Mouse (Mus musculus): Measurements from ENCODE around the gene Noct.

- TF ChIP-seq CTCF (IDR thresholded peaks at IDR 0.05; ENCODE audit: control insufficient read depth, insufficient read depth, insufficient read length) (no peak), USF1 (IDR thresholded peaks at IDR 0.05; ENCODE audit: low read depth) (no peak), CEBPB (IDR thresholded peaks at IDR 0.05; ENCODE audit: low read depth) (no peak), MAX (IDR thresholded peaks at IDR 0.05) (no peak), FOSL1 (IDR thresholded peaks at IDR 0.05; ENCODE audit: insufficient read depth, low read length, poor library complexity, severe bottlenecking) (no peak), MYOG (IDR thresholded peaks at IDR 0.05; ENCODE audit: control insufficient read depth, extremely low read depth, insufficient read length) (no peak), MYOD1 (IDR thresholded peaks at IDR 0.05; ENCODE audit: control insufficient read depth, insufficient read length, low read depth) (no peak)
Measured at GRCm38 (mm10) chr3:51284375-51284774, 60.1 kb downstream of the Noct start.
